Mouse (Mus musculus) gastrocnemius, adult 8-10 months (tissue): Measurements from ENCODE around the gene Sept4. TPM values are rescaled to one million over a fixed set of nuclear protein-coding genes. Genes with fewer than 3 reads are reported as not detected.

Experiments
- DNase-seq, 2 experiments: peaks; one replicate each; pipeline ENCODE4 v3.0.0; 2022; ENCODE audit warnings: low spot score in 2 of 2
- total RNA-seq, 4 experiments: library from RNA; stranded (reverse); gene quantifications; 2 replicates each; pipeline ENCODE4 v1.2.4; 2022

Sept4 gene
- total RNA-seq, 4 experiments from 2014 or later: 4.2 to 13.6 (median 8.2) TPM

DNA sequence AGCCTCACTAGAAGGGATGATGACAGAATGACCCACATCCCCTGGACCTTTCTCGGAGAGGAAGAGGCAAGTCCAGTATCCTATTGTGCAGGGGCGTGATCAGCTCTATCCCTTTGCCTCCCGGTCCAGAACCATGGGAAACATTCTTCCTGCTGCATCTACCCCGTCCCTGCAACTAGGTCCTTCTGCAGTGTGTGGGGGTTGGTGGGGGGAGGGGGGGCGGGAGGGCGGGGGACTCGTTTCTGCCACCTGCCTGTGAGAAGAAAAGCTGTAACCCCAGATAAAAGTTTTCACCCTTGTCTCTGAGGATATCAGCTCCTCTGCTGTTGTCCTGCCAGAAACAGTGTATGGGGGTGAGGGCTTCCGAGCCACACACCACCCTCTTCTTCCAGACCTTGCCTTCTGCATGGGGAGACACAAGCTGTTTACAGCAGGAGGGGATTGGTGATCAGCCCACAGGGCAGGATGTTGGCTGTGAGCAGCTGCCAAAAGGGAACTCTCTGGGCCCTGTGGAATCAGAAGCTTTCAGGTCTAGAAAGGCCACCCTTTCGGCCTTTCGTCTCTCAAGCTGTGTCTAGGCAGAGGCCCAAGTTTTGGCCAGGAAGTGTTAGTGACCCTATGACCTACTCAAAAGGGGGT is 10.4 kb downstream of the Sept4 start:
- DNase-seq: no peak

DNA sequence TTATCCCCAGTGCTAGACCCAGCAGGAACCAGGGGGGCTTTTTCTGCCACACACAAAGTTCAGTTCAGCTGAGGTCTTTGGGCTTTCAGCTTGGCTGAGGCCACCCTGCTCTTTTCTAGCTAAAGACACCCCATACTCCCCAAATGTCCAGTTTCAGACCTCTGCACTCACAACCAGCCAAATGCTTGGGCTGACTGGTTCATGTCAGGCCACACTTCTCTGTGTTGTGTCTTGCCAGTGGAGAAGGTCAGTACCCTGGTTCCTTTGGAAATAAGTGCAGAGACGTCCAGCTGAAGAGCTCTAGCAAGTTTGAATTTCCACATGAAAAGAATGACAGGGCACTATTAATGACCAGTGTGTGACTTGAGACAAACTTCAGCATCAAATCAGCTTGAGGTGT is 11.0 kb downstream of the Sept4 start:
- no peak for DNase-seq

GRCm38 (mm10) chr11:87580543-87581085 is 11.9 kb downstream of the Sept4 start:
- no peak for DNase-seq

DNA sequence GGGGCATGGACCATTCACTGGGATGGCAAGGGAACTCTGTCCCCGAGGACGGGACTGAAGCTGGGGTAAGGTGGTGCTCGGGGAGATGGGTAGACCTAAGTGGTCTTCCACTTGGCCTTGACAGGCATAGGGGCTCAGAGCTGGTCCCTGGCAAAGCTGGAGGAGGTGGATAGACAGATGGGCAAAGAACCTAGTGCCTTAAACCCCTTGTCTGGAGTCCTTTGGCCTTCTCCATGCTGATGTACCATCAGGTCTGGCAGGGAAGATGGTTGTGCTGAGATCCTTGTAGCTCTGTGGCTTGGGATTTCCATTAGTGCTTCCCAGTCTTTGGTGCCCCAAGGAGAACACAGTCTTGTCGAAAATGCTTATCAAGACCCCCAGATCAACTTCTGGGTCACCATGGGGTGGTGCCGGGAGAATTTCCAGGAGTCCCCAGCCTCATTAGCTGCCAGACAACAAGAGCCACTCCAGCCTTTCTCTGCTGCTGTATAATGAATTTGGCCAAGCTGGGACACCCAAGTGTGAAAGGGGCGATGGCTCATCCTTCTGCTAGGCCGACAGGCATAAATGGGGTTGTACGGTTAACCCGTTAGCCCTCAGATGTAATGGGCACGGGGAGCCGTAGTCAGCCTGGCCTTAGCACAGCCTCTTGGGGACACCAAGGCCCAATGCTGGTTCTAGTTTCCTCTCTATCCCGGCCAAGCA is 12.6 kb downstream of the Sept4 start:
- DNase-seq: no peak

GRCm38 (mm10) chr11:87581933-87582710 is 13.4 kb downstream of the Sept4 start:
- no peak for DNase-seq

DNA sequence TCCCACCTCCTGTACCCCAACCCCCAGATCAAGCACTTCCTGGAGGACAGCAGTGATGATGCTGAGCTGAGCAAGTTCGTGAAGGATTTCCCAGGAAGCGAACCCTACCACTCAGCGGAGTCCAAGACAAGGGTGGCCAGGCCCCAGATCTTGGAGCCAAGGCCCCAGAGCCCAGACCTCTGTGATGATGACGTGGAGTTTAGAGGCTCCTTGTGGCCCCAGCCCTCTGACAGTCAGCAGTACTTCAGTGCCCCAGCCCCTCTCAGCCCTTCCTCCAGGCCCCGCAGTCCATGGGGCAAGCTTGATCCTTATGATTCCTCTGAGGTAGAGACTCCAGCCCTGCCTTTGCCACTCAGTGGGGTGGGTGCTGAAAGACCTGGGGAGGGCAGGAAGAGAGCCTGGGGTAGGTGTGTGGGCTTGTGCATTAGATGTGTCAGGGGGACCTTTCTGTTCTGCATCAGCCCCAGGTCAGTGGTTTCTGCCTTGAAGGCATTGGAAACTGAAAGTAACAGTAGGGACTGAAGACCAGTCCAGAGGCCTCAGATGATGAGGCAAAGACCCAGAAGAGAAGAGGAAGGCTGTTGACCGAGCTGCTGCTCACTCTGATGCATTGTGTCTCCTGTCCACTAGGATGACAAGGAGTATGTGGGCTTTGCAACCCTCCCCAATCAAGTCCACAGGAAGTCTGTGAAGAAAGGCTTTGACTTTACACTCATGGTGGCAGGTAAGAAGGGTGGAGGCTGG is 14.8 kb downstream of the Sept4 start:
- DNase-seq: no peak

DNA sequence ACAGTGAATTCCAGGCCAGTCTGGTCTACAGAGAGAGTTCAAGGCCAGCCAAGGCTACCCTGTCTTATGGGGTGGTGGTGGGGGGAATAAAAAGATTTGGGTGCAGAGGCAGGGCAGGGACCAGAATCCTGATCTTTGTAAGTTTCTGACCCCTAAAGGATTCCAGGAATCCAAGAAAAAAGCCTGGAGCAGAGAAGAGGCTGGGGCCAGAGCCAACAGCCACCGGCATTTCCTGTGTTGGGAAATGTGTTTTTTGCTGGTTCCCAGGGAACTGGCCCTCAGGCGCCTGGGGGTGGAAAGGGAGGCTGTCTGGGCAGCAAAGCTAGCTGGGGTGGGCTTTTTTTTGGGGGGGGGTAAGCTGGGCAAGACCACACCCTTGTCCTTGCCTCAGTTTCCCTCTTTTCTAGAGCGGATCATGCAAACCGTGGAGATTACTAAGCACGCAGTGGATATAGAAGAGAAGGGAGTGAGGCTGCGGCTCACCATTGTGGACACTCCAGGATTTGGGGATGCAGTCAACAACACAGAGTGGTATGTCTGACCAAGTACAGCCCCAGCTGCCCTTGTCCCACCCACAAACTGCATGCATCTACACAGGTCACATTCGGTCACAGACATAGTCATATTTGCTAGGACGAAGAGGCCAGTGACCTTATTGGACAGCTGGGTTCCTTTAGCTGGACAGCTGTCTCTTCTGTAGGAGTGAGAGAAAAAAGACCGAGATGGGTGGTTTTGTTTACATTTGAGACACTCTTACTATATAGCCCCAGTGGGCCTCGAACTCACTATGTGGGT is 16.2 kb downstream of the Sept4 start:
- peak in 1 of 2 experiments; percentile 53 for DNase-seq

DNA sequence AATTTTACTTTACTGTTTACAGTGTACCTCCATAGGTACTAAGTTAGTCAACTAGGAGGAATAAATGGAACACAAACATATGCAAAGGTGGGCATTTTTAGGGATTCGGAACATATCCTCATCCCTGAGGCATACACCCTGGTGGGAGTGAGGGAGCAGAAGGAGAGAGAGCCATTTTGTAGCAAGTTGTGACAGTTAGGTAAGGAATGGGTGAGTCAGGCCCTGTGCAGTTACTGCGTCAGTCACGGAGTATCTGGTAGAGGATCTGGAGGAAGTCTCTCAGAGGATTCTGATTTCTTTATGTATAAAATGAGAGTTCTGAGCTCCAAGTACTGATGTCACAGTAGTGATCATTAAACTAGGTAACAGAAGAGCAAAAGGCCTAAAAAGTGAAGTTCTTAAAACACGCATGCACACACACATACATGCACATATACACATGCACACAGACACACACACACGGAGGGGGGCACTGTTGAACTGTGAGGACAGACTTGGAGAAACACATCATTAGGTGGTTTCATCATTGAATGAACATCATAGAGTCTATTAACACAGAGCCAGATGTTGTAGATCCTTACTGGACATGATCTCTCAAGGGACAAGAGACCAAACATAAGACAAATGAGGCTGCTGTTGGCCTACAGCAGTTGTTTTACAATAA is 18.6 kb downstream of the Sept4 start:
- DNase-seq: no peak

DNA sequence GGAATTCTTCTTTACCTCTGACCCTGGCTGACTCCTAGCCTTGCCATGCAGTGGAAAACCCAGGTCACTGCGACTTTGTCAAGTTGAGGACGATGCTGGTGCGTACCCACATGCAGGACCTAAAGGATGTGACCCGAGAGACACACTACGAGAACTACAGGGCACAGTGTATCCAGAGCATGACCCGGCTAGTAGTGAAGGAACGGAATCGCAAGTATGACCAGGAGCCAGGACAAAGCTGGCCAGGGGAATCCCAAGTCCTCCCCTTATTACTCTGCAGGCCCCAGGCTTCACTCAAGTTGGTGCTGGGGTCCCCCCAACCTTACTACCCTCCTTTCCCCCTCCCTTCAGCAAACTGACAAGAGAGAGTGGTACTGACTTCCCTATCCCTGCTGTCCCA is 20.9 kb downstream of the Sept4 start:
- no peak for DNase-seq

GRCm38 (mm10) chr11:87590841-87591525 is 22.3 kb downstream of the Sept4 start:
- DNase-seq: no peak

DNA sequence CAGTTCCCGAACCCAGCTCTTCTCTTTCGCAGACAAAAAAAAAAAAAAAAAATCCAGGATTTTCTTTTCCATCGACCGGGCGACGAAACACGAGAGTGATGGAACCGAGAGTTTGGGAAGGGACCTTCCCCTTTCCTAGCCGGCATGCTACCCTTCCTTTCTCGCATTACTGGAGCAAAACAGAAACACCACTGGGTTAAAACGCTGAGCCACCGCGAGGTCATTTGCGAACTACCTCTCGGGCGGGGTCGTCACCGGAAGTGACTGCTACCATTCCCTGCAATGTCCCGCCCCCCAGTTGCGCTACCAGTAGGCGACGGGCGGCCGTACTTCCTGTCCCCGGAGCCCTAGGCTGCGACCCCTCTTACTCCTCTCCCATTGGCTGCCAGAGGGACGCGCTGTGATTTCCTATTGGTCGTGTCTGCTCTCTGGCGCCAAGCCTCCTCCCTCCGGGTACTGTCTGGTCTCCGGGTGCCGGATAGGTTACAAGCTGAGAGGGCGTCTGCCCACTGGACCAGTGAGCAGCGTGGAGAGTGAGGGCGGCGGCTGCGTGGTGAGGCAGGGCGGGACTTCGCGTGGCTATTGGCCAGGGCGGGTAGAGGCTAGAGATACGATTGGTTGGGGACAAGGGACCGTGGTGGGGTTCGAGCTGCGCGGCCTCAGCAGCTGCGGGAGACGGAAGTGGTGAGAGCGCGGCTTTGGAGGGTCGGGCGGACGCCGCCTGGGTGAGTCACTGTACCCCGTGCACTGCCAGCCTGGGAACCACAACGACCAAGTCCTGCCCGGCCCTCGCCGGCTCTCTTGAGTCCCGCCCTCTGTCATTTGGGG is 23.0 kb downstream of the Sept4 start, which contains the start of gene Mtmr4:
Mtmr4 (plus strand) TSS at position 637 of the 828 bp plus-strand sequence.
- peak; percentile 99 to 100 for DNase-seq

- no peak for DNase-seq
Observed at GRCm38 (mm10) chr11:87592354-87592695, 23.6 kb downstream of the Sept4 start.

GRCm38 (mm10) chr11:87592713-87593598 is 24.3 kb downstream of the Sept4 start:
- DNase-seq: no peak

DNA sequence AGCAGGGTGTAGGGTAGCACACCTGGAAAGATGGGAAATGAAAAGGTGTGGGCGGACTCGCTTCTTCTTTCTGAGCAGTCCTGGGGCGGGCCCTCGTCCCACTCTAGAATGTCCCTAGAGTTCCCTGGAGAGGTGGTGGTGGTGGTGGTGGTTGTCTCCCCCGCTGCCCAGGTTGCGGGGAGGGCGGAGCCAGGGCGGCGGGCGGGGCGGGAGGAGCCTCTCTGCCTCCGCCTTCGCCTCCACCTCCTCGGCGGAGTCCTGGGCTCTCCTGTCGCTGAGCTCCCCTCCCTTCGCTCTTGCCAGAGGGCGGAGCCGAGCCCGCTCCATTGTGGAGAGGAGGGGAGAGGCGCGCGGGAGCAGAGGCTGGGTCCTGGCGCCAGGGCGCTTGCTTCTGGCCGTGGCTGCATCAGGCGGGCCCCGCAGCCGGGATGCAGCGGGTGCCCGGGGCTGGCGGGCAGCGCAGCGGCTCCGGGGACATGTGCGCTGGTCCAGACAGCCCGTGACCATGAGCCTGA is 26.7 kb downstream of the Sept4 start:
- peak; percentile 68 to 80 for DNase-seq

GRCm38 (mm10) chr11:87595976-87596375 is 27.3 kb downstream of the Sept4 start:
- no peak for DNase-seq

DNA sequence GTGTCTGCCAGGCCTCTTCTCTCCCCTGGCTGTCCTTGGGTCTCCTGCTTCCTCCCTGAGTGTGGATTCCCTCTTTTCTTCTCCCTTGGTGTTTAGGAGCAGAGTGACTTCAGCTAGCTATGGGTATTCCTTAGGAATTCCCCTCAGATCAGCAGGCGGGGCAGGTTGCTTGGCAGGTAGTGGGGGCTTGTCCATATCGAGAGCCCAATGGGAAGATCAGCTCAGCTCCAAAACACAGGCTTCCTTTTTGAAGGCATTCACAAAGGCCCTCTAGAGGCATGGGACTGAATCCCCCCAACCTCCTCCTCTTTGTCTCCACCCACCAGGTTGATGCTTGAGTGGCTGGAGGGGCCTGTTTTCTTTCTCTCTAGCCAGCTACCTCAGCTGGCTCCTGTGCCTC is 27.8 kb downstream of the Sept4 start:
- DNase-seq: no peak

DNA sequence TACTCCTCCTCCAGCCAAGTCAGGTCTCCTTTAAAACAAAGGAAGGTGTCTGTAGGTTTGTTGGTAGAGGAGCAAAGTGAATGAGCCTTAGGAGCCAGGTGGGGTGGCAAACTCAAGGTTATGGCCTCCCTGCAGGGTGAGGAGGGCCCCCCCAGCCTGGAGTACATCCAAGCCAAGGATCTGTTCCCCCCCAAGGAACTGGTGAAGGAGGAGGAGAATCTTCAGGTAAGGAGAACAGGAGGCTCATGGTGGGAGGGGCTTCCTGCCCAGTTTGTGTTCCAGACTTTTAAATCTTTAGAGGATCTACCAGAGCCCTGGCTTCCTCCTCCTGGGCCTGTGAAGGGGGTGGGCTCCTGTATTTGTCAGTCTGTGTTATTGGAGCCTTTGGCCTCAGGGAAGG is 28.4 kb downstream of the Sept4 start:
- no peak for DNase-seq
